In genomic region chr9:28474586-28474985, GRCm38 (mm10) we compare ENCODE assay signal across 20 mouse cellular contexts.
A peak's percentile ranks its signal among the peaks of the same experiment; 100 is the strongest.
DNase-seq lines count a peak whose midpoint lies in the region; ATAC-seq lines count a peak whose summit lies in the region.
"Had no signal": no experiment of that assay in that cellular context is flagged by ENCODE, and none has a peak within 500 bp of the region (broad histone marks: within the 10 kb centered on the region; RNA-seq: fewer than 3 reads in every experiment).

No protein-coding gene starts in this region.

- WGBS in midbrain, embryonic 13.5 days: 94% methylated on average over 6 of the region's 6 CpGs

- no peaks in the 10 kb centered on the region for H3K9me3 ChIP-seq in midbrain, embryonic 13.5 days
- H3K9me3 ChIP-seq: embryonic facial prominence, embryonic 10.5 days; embryonic facial prominence, embryonic 12.5 days; forebrain, embryonic 13.5 days; forebrain, embryonic 15.5 days had no signal

- H3K4me1 ChIP-seq in midbrain, embryonic 13.5 days (replicated peaks): no peaks in the 10 kb centered on the region
- H3K4me1 ChIP-seq: embryonic facial prominence, embryonic 10.5 days; embryonic facial prominence, embryonic 12.5 days; forebrain, embryonic 13.5 days; forebrain, embryonic 15.5 days had no signal

- H3K27ac ChIP-seq in midbrain, embryonic 13.5 days: no peak overlapping the region
- H3K27ac ChIP-seq: embryonic facial prominence, embryonic 10.5 days; embryonic facial prominence, embryonic 12.5 days; forebrain, embryonic 13.5 days; forebrain, embryonic 15.5 days had no signal

- intact Hi-C loops in heart, postnatal 14 days (cut with DNase I): no loop called here

- H3K36me3 ChIP-seq in midbrain, embryonic 13.5 days: no peaks in the 10 kb centered on the region
- H3K36me3 ChIP-seq: embryonic facial prominence, embryonic 10.5 days; embryonic facial prominence, embryonic 12.5 days; forebrain, embryonic 15.5 days had no signal

- H3K9ac ChIP-seq in midbrain, embryonic 13.5 days (replicated peaks): no peak overlapping the region
- H3K9ac ChIP-seq: embryonic facial prominence, embryonic 12.5 days; forebrain, embryonic 13.5 days; forebrain, embryonic 15.5 days had no signal

- peak; percentile 77 for DNase-seq in heart, adult 11 months
- DNase-seq in heart, postnatal 14 days: no peak
- peak; percentile 13 to 46 for DNase-seq in layer of hippocampus, adult 18-20 months (ENCODE audit: low spot score in 2 of 2)
- no peak for DNase-seq in layer of hippocampus, postnatal 14 days (ENCODE audit: low spot score in 2 of 2)
- DNase-seq in right cerebral cortex, adult 18-20 months: peak; percentile 34
- DNase-seq in right cerebral cortex, postnatal 10 days (ENCODE audit: low spot score in 2 of 2): no peak
- DNase-seq in telencephalon, adult 2 months (ENCODE audit: low read depth, low spot score): peak; percentile 56
- DNase-seq: adrenal gland, adult 2 months; adrenal gland, postnatal 10 days; adrenal gland, postnatal 25 days; cerebellum, adult 11-12 months; cerebellum, adult 2 months; cerebellum, adult 9-10 months; cerebellum, postnatal 10 days; cerebellum, postnatal 25 days had no signal

- H3K27me3 ChIP-seq in midbrain, embryonic 13.5 days: no peaks in the 10 kb centered on the region
- H3K27me3 ChIP-seq: embryonic facial prominence, embryonic 12.5 days; forebrain, embryonic 13.5 days; forebrain, embryonic 15.5 days had no signal

- no peak for ATAC-seq in midbrain, embryonic 13.5 days
- ATAC-seq: forebrain, embryonic 13.5 days; forebrain, embryonic 15.5 days had no signal

- H3K4me3 ChIP-seq in midbrain, embryonic 13.5 days (replicated peaks): no peak overlapping the region
- H3K4me3 ChIP-seq: embryonic facial prominence, embryonic 10.5 days; embryonic facial prominence, embryonic 12.5 days; forebrain, embryonic 13.5 days; forebrain, embryonic 15.5 days had no signal

- H3K4me2 ChIP-seq in midbrain, embryonic 13.5 days (replicated peaks): no peak overlapping the region
- H3K4me2 ChIP-seq: embryonic facial prominence, embryonic 12.5 days; forebrain, embryonic 13.5 days; forebrain, embryonic 15.5 days had no signal

Comparison
In these comparisons a context has a peak if more than half of its experiments do, and no peak if none do; other contexts are left out.
1. DNase-seq: peak in heart, adult 11 months (single experiment), layer of hippocampus, adult 18-20 months (2 of 2), right cerebral cortex, adult 18-20 months (single experiment) and telencephalon, adult 2 months (single experiment); none in heart, postnatal 14 days (0 of 2), layer of hippocampus, postnatal 14 days (0 of 2) and right cerebral cortex, postnatal 10 days (0 of 2).